Mouse (Mus musculus) MEL (cell line): ENCODE measurements around the gene Dennd6a. TPM values are rescaled to one million over a fixed set of nuclear protein-coding genes. Genes with fewer than 3 reads are reported as not detected.

Experiments
- DNase-seq: peaks from one replicate; pipeline ENCODE4 v3.0.0; 2011; ENCODE audit warnings: low read depth, low spot score
- H3K27ac ChIP-seq: 2 replicates; pipeline ENCODE4 v1.5.1; 2012; ENCODE audit warnings: low read depth, mild to moderate bottlenecking, control low read depth, low read length, moderate library complexity; ENCODE audit not compliant: control insufficient read depth
- H3K27me3 ChIP-seq, 2 experiments: fragments of 150-350 bp in 1 of 2; sonication (generic) in 1 of 2; 2 replicates each; pipeline ENCODE4 v1.6.1; 2012; ENCODE audit warnings: low read length in 2 of 2, mild to moderate bottlenecking in 2 of 2, improper control_type of control experiment in 1 of 2, moderate library complexity in 1 of 2; ENCODE audit not compliant: insufficient read depth in 2 of 2, control insufficient read depth in 1 of 2
- H3K36me3 ChIP-seq, 2 experiments: 2 replicates each; pipeline ENCODE4 v1.6.1; 2012 to 2014; ENCODE audit warnings: low read length in 2 of 2, improper control_type of control experiment in 1 of 2, inconsistent platforms in 1 of 2, mild to moderate bottlenecking in 1 of 2; ENCODE audit not compliant: insufficient read depth in 2 of 2, control insufficient read depth in 1 of 2
- H3K4me1 ChIP-seq, 2 experiments: fragments of 150-350 bp in 1 of 2; sonication (generic) in 1 of 2; 2 replicates each; pipeline ENCODE4 v1.6.1; 2012; ENCODE audit warnings: low read length in 2 of 2, improper control_type of control experiment in 1 of 2, mild to moderate bottlenecking in 1 of 2; ENCODE audit not compliant: insufficient read depth in 2 of 2, control insufficient read depth in 1 of 2
- H3K4me3 ChIP-seq, 2 experiments: fragments of 150-350 bp in 1 of 2; sonication (generic) in 1 of 2; 2 replicates each; pipeline ENCODE4 v1.5.1; 2012; ENCODE audit warnings: low read depth in 2 of 2, low read length in 2 of 2, mild to moderate bottlenecking in 2 of 2, moderate library complexity in 2 of 2, control low read depth in 1 of 2, improper control_type of control experiment in 1 of 2; ENCODE audit not compliant: control insufficient read depth in 1 of 2, insufficient read depth in 1 of 2
- H3K79me2 ChIP-seq: 2 replicates; pipeline ENCODE4 v1.6.1; 2012; ENCODE audit warnings: mild to moderate bottlenecking, low read length, moderate library complexity; ENCODE audit not compliant: control insufficient read depth, poor library complexity, insufficient read depth
- H3K9ac ChIP-seq: 2 replicates; pipeline ENCODE4 v1.6.1; 2012; ENCODE audit warnings: low read depth, mild to moderate bottlenecking, control low read depth, low read length, moderate library complexity; ENCODE audit not compliant: control insufficient read depth, poor library complexity, severe bottlenecking
- H3K9me3 ChIP-seq: fragments of 150-350 bp; sonication (generic); replicated peaks from 2 replicates; pipeline ENCODE4 v1.6.1; 2012; ENCODE audit warnings: mild to moderate bottlenecking, low read length, improper control_type of control experiment, moderate library complexity; ENCODE audit not compliant: insufficient read depth
- CHD1 ChIP-seq: IDR thresholded peaks from 2 replicates; pipeline ENCODE4 v1.6.1; 2012; ENCODE audit warnings: low read depth, mild to moderate bottlenecking, inconsistent platforms, low read length, improper control_type of control experiment
- ELF1 ChIP-seq: IDR thresholded peaks from 2 replicates; pipeline ENCODE4 v1.6.1; 2014; ENCODE audit warnings: low read depth, mild to moderate bottlenecking, inconsistent platforms, low read length, improper control_type of control experiment, moderate library complexity
- EP300 ChIP-seq, 2 experiments: IDR thresholded peaks; 2 replicates each; pipeline ENCODE4 v1.6.1; 2011; ENCODE audit warnings: improper control_type of control experiment in 2 of 2, low read length in 2 of 2, low read depth in 1 of 2, mild to moderate bottlenecking in 1 of 2
- ETS1 ChIP-seq: IDR thresholded peaks from 2 replicates; pipeline ENCODE4 v1.6.1; 2012; ENCODE audit warnings: low read depth, mild to moderate bottlenecking, inconsistent platforms, low read length, improper control_type of control experiment, moderate library complexity
- KAT2A ChIP-seq: conservative IDR thresholded peaks from 2 replicates; pipeline ENCODE4 v1.6.1; 2012; ENCODE audit warnings: low read depth, low read length, improper control_type of control experiment, inconsistent platforms
- MAX ChIP-seq: IDR thresholded peaks from 2 replicates; pipeline ENCODE4 v1.6.1; 2011; ENCODE audit warnings: low read length, improper control_type of control experiment
- MEF2A ChIP-seq: IDR thresholded peaks from 2 replicates; pipeline ENCODE4 v1.6.1; 2014; ENCODE audit warnings: low read depth, mild to moderate bottlenecking, inconsistent platforms, low read length, improper control_type of control experiment; ENCODE audit not compliant: poor library complexity, insufficient replicate concordance, severe bottlenecking; ENCODE audit errors: extremely low read depth
- MXI1 ChIP-seq: IDR thresholded peaks from 2 replicates; pipeline ENCODE4 v1.6.1; 2011; ENCODE audit warnings: mild to moderate bottlenecking, low read depth, low read length, improper control_type of control experiment
- RCOR1 ChIP-seq: IDR thresholded peaks from 2 replicates; pipeline ENCODE4 v1.6.1; 2012; ENCODE audit warnings: low read depth, mild to moderate bottlenecking, inconsistent platforms, low read length, improper control_type of control experiment
- SIN3A ChIP-seq: IDR thresholded peaks from 2 replicates; pipeline ENCODE4 v1.6.1; 2012; ENCODE audit warnings: low read length, improper control_type of control experiment, inconsistent platforms
- polyA plus RNA-seq, 2 experiments: library from polyadenylated mRNA; stranded (reverse) in 1 of 2; unstranded in 1 of 2; fragments of >175 nt in 1 of 2; fragments of >200 nt in 1 of 2; gene quantifications; 2 replicates each; pipeline versions ENCODE4 v1.2.1 to v1.2.4; 2012; ENCODE audit warnings: low replicate concordance in 2 of 2, low read depth in 1 of 2; ENCODE audit not compliant: insufficient read length in 2 of 2, insufficient read depth in 1 of 2, missing spikeins in 1 of 2
- total RNA-seq: library from RNA; depleted of rRNA; stranded (reverse); fragments of 300-350 nt; gene quantifications from 2 replicates; pipeline ENCODE4 v1.2.3, GENCODE M21; 2012

Dennd6a gene
- total and polyA plus RNA-seq, 3 experiments: 13.1 to 40.0 (median 13.6) TPM

GRCm38 (mm10) chr14:26610689-26611088 lies 37.0 kb downstream of the Dennd6a start (continued):
- TF ChIP-seq RCOR1: no peak; the same call in 1 of the 2 replicates

GRCm38 (mm10) chr14:26625301-26625700 lies 51.6 kb downstream of the Dennd6a start:
- no peak overlapping the region for H3K27ac ChIP-seq
- H3K27me3 ChIP-seq: no peaks in the 10 kb centered on the region
- no peaks in the 10 kb centered on the region for H3K9me3 ChIP-seq
- TF ChIP-seq ETS1 (peak; percentile 44; the same call in 1 of the 2 replicates), KAT2A (no peak), ELF1 (no peak), MEF2A (no peak), MAX (0 out of 2 replicates have a peak, but pooled peaks have one; percentile 23), MXI1 (peak; percentile 78; the same call in 1 of the 2 replicates), CHD1 (no peak), SIN3A (peak; percentile 36; the same call in 1 of the 2 replicates)
- TF ChIP-seq, all 39 proteins: peak for 4
- no peaks in the 10 kb centered on the region for H3K79me2 ChIP-seq
- DNase-seq: peak; percentile 49
- H3K9ac ChIP-seq: no peak overlapping the region
- peaks cover 8 to 14% of the 10 kb centered on the region in 2 experiments for H3K4me1 ChIP-seq
- H3K4me3 ChIP-seq: no peak overlapping the region
- peaks cover 16 to 21% of the 10 kb centered on the region in 2 experiments for H3K36me3 ChIP-seq

- Histone ChIP-seq H3K27ac (peak overlapping the region; percentile 40; the same call in 1 of the 2 replicates), H3K4me3 (no peak overlapping the region), H3K4me1 (peaks cover 8 to 14% of the 10 kb centered on the region in 2 experiments), H3K27me3 (no peaks in the 10 kb centered on the region), H3K9me3 (no peaks in the 10 kb centered on the region), H3K36me3 (peaks cover 17 to 21% of the 10 kb centered on the region in 2 experiments), H3K79me2 (no peaks in the 10 kb centered on the region), H3K9ac (no peak overlapping the region)
- TF ChIP-seq ETS1: peak; percentile 37; the same call in 1 of the 2 replicates
- TF ChIP-seq MEF2A: peak; percentile 75; the same call in 1 of the 2 replicates
- TF ChIP-seq SIN3A: peak; percentile 26; the same call in 1 of the 2 replicates
- peak; percentile 8 to 54; a peak in 1 of 4 replicates for TF ChIP-seq EP300 (IDR thresholded peaks at IDR 0.05; ENCODE audit: low read depth in 1 of 2, low read length in 2 of 2)
- TF ChIP-seq RCOR1: no peak
- peak; percentile 62 for DNase-seq
These were observed 53.0 kb downstream of the Dennd6a start for GRCm38 (mm10) chr14:26626605-26627140.
